Mouse (Mus musculus) lung, postnatal 0 days (tissue): ENCODE measurements at regions not wholly inside any gene's neighbourhood (a gene's known extent, or its start where the extent isn't known, plus 50 kb on each side); places are given as distances from the start of the nearest gene placed in this dataset.

Source experiments
- CTCF ChIP-seq: IDR thresholded peaks from 2 replicates; pipeline ENCODE4 v1.5.1; 2016; ENCODE audit warnings: antibody characterized with exemption, mild to moderate bottlenecking
- EP300 ChIP-seq: IDR thresholded peaks from 2 replicates; pipeline ENCODE4 v1.6.1; 2016; ENCODE audit warnings: antibody characterized with exemption, mild to moderate bottlenecking, control low read depth

DNA sequence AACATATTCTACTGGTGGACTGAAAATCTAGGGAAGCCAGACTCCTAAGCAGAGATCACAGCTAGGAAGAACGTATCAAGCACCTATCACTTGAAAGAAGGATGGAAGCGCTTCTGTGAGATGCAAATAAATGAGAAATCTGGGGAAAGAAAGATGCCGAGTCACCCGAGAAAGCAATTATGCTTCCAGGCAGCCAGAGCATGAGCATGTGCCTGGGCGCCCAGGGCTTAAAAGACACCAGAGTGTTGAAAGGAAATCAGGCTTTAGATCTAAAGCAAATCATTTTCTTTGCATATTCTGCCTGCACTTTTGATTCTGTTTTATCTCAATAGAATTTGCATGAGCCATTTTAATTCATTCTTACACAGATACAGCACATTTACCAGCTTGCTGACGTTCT, 466.5 kb upstream of the Dmac1 start:
- TF ChIP-seq CTCF (no peak), EP300 (no peak)
